Mouse (Mus musculus): Measurements from ENCODE around the gene Hmgcs2.

Gene Hmgcs2

DNA sequence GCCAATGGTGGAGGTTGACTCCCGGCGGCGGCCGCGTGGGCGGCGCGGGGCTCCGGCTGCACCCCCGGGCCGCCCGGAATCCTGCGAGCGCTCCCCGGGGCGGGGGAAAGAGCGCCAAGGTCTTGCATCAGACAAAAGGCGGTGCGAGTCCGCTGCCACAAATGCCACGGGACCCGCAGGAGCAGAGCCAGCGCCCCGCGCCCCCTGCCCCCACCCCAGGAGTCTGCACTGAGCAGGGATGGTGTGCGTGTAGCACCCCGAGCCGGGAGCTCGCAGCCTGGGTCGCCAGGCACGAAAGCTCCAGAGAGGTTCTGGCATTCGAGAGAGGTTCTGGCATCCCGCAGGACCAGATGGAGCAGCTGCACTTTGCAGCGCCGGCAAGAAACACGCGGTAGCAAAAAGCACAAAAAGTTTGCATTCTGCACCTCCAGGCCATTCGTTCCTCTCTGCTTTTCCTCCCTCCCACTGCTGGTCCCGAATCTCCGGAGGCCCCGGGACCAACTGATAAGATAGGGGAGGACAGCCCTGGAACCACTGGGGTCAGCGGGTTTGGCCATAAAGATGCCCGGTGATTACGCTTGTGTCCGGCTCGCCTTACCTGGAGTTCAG lies 59.0 kb downstream of the Hmgcs2 start:
- peak; percentile 20 to 35 for DNase-seq

DNA sequence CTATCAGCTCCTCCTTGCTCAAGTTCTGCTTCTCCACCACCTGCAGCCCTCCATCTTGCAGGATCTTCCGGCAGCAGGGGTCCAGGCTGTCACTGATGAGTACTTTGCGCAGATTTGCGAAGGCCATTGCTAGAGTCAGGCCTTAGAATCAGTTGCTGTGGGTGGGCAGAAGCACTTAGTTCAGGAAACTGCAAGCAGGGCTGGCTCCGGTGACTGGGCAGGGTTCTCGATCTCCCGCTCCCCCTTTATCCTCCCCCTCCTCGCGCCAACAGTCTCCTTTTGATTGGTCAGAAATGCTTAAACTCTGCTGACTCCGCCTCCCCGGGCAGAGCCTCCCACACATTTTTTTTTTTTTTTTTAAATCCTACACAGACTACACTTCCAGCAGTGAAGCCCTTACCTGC lies 59.5 kb downstream of the Hmgcs2 start, which contains the start of gene Phgdh:
Phgdh (minus strand) TSS at position 285 of the 404 bp plus-strand sequence.
- peak; percentile 29 to 35 for DNase-seq

DNA sequence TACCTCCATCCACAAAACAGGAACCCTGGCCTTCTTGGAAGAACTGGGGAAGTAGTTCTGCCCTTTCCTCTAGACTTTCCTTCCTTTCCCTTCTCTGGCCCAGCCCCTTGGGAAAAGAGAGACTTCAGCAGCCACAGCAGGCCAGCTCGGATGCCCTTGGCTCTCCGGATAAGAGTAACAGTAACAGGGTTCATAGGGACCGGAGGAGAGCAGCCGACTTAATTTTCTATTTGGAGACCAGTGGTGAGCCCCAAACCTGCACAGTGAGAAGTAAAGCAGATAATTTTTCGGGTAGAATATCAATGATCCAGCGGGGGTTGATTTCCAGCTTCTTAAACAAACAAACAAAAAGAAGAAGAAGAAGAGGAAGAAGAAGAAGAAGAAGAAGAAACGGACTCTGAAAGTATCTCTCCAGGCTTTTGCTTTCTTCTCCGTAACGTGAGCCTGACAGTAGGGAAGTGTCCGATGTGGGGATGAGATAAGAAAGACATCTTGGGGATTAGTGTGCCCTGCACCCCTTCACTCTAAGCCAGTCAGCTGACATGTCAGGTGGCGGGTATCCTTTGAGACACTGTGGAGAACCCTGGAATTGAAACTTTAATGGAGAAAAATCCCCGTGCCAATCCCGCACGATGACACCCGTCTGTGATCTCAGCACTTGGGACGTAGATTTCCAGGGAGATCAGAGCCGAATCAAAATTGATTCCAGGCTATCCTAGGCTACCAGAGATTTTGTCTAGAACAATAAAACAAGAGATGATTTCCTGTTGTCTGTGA lies 60.8 kb downstream of the Hmgcs2 start:
- DNase-seq, result no peak

- DNase-seq, result no peak
Observed at GRCm38 (mm10) chr3:98343235-98343634, 63.0 kb downstream of the Hmgcs2 start.

GRCm38 (mm10) chr3:98348106-98348505 lies 67.9 kb downstream of the Hmgcs2 start:
- DNase-seq, result no peak

- no peak for DNase-seq
Observed at GRCm38 (mm10) chr3:98348705-98349104, 68.5 kb downstream of the Hmgcs2 start.

- DNase-seq, result peak; percentile 67 to 70
Observed at GRCm38 (mm10) chr3:98353892-98354291, 73.7 kb downstream of the Hmgcs2 start.

DNA sequence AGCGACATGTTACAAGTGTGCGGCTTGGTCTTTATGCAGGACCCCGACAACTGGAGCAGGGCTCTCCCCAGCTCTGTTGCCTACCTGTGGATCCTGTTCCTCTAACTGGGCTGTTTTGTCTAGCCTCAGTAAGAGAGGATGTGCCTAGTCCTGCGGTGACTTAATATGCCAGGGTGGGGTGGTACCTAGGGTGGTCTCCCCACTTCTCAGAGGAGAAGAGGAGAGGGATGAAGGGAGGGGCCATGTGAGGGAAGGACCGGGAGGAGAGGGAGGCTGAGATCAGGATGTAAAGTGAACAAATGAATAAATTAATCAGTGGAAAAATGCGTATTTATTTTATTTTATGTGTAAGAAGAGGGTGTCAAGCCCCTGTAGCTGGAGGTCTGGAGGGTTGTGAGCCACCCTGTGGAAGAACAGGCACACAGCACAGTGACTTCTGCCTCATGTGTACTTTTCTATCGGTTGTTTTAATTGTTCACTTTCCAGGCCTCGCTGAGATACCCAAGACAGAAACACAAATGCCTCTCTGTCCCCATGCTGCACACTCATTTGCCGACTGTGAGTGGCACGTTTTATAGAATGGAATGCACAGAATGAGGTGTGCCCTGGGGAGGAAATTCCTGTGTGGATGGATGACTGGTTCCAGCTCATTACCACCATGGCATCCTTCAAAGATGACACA lies 75.2 kb downstream of the Hmgcs2 start:
- DNase-seq, result no peak

DNA sequence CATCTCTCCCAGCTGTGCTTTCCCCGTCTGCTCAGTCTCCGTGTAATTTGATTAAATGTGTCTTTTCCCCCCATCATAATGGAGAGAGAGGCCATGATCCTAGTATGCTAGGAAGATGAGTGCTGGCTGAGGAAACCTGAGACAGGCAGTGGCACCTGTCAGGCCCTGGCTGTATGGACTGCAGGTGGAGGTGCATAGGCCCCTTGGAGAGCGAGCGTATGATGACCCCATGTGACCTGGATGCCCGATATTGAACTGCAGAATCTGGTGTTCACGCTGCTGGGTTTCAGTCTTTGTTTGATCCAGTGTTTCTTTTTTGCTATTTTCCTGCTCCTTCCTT lies 75.8 kb downstream of the Hmgcs2 start:
- no peak for DNase-seq

DNA sequence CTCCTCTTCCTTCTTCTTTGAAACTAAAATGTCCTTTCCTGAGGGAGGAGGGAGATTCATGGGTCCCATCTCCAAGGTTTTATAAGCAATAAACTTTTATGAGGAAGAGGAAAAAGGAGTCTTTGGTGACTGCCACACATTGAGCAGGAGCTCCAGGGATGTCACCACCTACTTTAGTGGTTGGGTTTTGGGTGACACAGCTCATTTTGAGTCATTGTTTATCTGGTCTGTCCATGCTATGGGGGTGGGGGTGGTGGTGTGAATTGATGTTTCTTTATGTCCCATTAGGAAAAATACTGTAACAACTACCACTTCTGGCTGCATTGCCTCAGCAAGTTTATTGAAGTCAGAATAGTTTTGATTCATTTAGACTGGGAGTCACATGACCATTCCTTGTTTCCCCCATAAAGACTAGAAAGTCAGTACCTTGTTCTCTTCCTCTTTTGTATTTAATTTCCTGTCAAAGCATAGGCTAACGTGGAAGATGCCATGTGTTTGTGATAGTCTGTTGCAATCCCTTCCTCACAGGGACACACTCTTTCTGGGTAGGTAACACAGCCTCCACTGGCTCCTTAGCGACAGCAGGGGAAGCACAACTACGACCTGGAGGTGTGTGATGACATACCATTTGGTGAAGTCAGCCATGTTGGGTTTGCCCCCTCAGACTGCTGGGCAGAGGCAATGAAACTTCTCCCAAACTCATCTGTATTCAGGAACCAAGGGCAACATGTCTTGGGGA lies 76.6 kb downstream of the Hmgcs2 start:
- DNase-seq, result no peak

All from cerebellum, adult 18-20 months (tissue).